In the genomic region with DNA sequence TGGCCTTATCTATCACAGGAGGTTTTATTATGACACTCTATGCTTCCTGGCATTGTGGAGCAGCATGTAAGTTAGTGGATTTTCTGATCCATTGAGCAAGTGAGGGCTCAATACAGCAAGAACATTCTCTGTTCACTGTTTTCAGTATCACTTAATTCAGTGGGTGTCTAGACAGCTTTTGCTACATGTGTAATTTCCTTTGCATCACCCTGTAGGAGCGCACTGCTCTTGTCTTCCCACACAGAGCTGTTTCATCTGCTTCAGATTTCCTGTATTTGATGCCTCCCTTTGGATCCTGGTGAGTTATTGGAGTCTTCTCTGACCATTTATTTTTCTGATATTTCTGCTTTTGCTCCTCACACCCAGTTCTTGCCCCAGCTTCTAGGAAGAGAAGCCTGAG, we compare ENCODE assay signal across 31 mouse cellular contexts.
A peak's percentile ranks its signal among the peaks of the same experiment; 100 is the strongest.
DNase-seq lines count a peak whose midpoint lies in the region; ATAC-seq and TF ChIP-seq lines count a peak whose summit lies in the region.
"Had no signal": no experiment of that assay in that cellular context is flagged by ENCODE, and none has a peak within 500 bp of the region (broad histone marks: within the 10 kb centered on the region; RNA-seq: fewer than 3 reads in every experiment).

No protein-coding gene starts in this region.

- H3K4me2 ChIP-seq in midbrain, embryonic 16.5 days (ENCODE audit: low read length) = no peak overlapping the region
- H3K4me2 ChIP-seq: embryonic facial prominence, embryonic 12.5 days; forebrain, embryonic 15.5 days; heart, embryonic 15.5 days; intestine, embryonic 15.5 days; liver, embryonic 13.5 days; neural tube, embryonic 15.5 days had no signal

- no peak overlapping the region for H3K27ac ChIP-seq in midbrain, embryonic 16.5 days (ENCODE audit: low read length)
- H3K27ac ChIP-seq: embryonic facial prominence, embryonic 12.5 days; forebrain, embryonic 15.5 days; heart, embryonic 10.5 days; heart, embryonic 15.5 days; intestine, embryonic 15.5 days; liver, embryonic 13.5 days; neural tube, embryonic 15.5 days had no signal

- H3K27me3 ChIP-seq in midbrain, embryonic 16.5 days (ENCODE audit: control insufficient read depth, insufficient read depth, low read depth, low read length) = no peaks in the 10 kb centered on the region
- H3K27me3 ChIP-seq: embryonic facial prominence, embryonic 12.5 days; forebrain, embryonic 15.5 days; heart, embryonic 15.5 days; intestine, embryonic 15.5 days; liver, embryonic 13.5 days; neural tube, embryonic 15.5 days; Patski had no signal

- ATAC-seq in midbrain, embryonic 16.5 days = no peak
- ATAC-seq: forebrain, embryonic 15.5 days; hindbrain, embryonic 16.5 days; intestine, embryonic 15.5 days; Patski had no signal

- no peak overlapping the region for H3K9ac ChIP-seq in midbrain, embryonic 16.5 days (ENCODE audit: low read depth, low read length)
- H3K9ac ChIP-seq: embryonic facial prominence, embryonic 12.5 days; forebrain, embryonic 15.5 days; heart, embryonic 15.5 days; intestine, embryonic 15.5 days; liver, embryonic 13.5 days; neural tube, embryonic 15.5 days had no signal

- no peak overlapping the region for H3K4me3 ChIP-seq in lung, adult 2 months (replicated peaks; ENCODE audit: extremely low read depth, low read depth, low read length)
- H3K4me3 ChIP-seq in midbrain, embryonic 16.5 days (ENCODE audit: low read depth, low read length) = no peak overlapping the region
- H3K4me3 ChIP-seq: embryonic facial prominence, embryonic 12.5 days; forebrain, embryonic 15.5 days; heart, embryonic 10.5 days; heart, embryonic 15.5 days; intestine, embryonic 15.5 days; liver, embryonic 13.5 days; neural tube, embryonic 15.5 days had no signal

- H3K9me3 ChIP-seq in midbrain, embryonic 16.5 days (replicated peaks; ENCODE audit: control insufficient read depth, low read length, poor library complexity, severe bottlenecking) = no peaks in the 10 kb centered on the region
- H3K9me3 ChIP-seq: embryonic facial prominence, embryonic 12.5 days; forebrain, embryonic 15.5 days; heart, embryonic 10.5 days; heart, embryonic 15.5 days; intestine, embryonic 15.5 days; liver, embryonic 13.5 days; neural tube, embryonic 15.5 days had no signal

- TF ChIP-seq CTCF in lung, adult 2 months (IDR thresholded peaks at IDR 0.05; ENCODE audit: insufficient read depth, low read length) = no peak

- H3K4me1 ChIP-seq in lung, adult 2 months (ENCODE audit: control insufficient read depth, insufficient read depth, low read length) = no peaks in the 10 kb centered on the region
- no peaks in the 10 kb centered on the region for H3K4me1 ChIP-seq in midbrain, embryonic 16.5 days (ENCODE audit: control insufficient read depth, insufficient read depth, low read length)
- H3K4me1 ChIP-seq: embryonic facial prominence, embryonic 12.5 days; forebrain, embryonic 15.5 days; heart, embryonic 10.5 days; heart, embryonic 15.5 days; intestine, embryonic 15.5 days; liver, embryonic 13.5 days; neural tube, embryonic 15.5 days had no signal

- DNase-seq in layer of hippocampus, adult 11-12 months (ENCODE audit: low spot score) = peak; percentile 13
- no peak for DNase-seq in layer of hippocampus, postnatal 25 days (ENCODE audit: extremely low spot score in 1 of 2, low spot score in 1 of 2)
- peak; percentile 9 to 22 for DNase-seq in right cerebral cortex, adult 2 months (ENCODE audit: low spot score in 2 of 2)
- DNase-seq in right cerebral cortex, postnatal 14 days = no peak
- peak; percentile 10 for DNase-seq in layer of hippocampus, adult 9-10 months (ENCODE audit: low spot score)
- no peak for DNase-seq in lung, adult 2 months
- DNase-seq: adrenal gland, postnatal 10 days; cerebellum, adult 11 months; cerebellum, adult 9-10 months; cerebellum, postnatal 36 days; embryo, embryonic 11 days; gastrocnemius, postnatal 14 days; kidney, adult 2 months; kidney, postnatal 36 days; liver, embryonic 13.5 days; lung, adult 18-20 months; lung, postnatal 14 days; midbrain, embryonic 14.5 days; retina, postnatal 1 day; spleen, adult 18-20 months; thymus, adult 2 months; thymus, postnatal 36 days had no signal

- TF ChIP-seq POLR2A in lung, adult 2 months (IDR thresholded peaks at IDR 0.05; ENCODE audit: borderline replicate concordance, extremely low read depth, low read depth, low read length) = no peak

- no peaks in the 10 kb centered on the region for H3K36me3 ChIP-seq in midbrain, embryonic 16.5 days (ENCODE audit: control insufficient read depth, insufficient read depth, low read length)
- H3K36me3 ChIP-seq: embryonic facial prominence, embryonic 12.5 days; forebrain, embryonic 15.5 days; heart, embryonic 10.5 days; heart, embryonic 15.5 days; intestine, embryonic 15.5 days; liver, embryonic 13.5 days; neural tube, embryonic 15.5 days had no signal

- WGBS in lung, adult 2 months = 76% methylated on average over 1 of the region's 1 CpGs
- WGBS in midbrain, embryonic 16.5 days = 85% methylated on average over 1 of the region's 1 CpGs

Comparison
In these comparisons a context has a peak if more than half of its experiments do, and no peak if none do; other contexts are left out.
1. DNase-seq: peak in layer of hippocampus, adult 11-12 months (single experiment), right cerebral cortex, adult 2 months (2 of 2) and layer of hippocampus, adult 9-10 months (single experiment); none in layer of hippocampus, postnatal 25 days (0 of 2), right cerebral cortex, postnatal 14 days (single experiment) and lung, adult 2 months (single experiment).